Mouse (Mus musculus) hindbrain, postnatal 0 days (tissue): ENCODE measurements around the gene Gm49322. TPM values are rescaled to one million over a fixed set of nuclear protein-coding genes. Genes with fewer than 3 reads are reported as not detected.

Experiments used
- ATAC-seq: fragments of 200-750 bp; cut with Nextera tagmentation; 2 replicates; pipeline ENCODE4 v1.8.0; 2017; ENCODE audit warnings: mild to moderate bottlenecking, moderate TSS enrichment, moderate library complexity
- DNase-seq: peaks from one replicate; pipeline ENCODE4 v3.0.0-alpha.2; 2015; ENCODE audit warnings: low spot score
- H3K27ac ChIP-seq: fragments of 300-500 bp; sonication (generic); 2 replicates; pipeline ENCODE4 v1.5.1; 2014; ENCODE audit warnings: mild to moderate bottlenecking
- H3K27me3 ChIP-seq: fragments of 300-500 bp; sonication (generic); 2 replicates; pipeline ENCODE4 v1.6.1; 2014; ENCODE audit warnings: low read length, mixed read lengths; ENCODE audit not compliant: insufficient read depth
- H3K36me3 ChIP-seq: fragments of 300-500 bp; sonication (generic); 2 replicates; pipeline ENCODE4 v1.6.1; 2014; ENCODE audit warnings: low read length, mixed read lengths; ENCODE audit not compliant: insufficient read depth
- H3K4me1 ChIP-seq: fragments of 300-500 bp; sonication (generic); 2 replicates; pipeline ENCODE4 v1.6.1; 2014; ENCODE audit warnings: antibody characterized with exemption, low read length, mixed read lengths; ENCODE audit not compliant: insufficient read depth
- H3K4me2 ChIP-seq: fragments of 300-500 bp; sonication (generic); 2 replicates; pipeline ENCODE4 v1.6.1; 2014; ENCODE audit warnings: low read depth, mild to moderate bottlenecking, low read length, moderate library complexity, mixed read lengths
- H3K4me3 ChIP-seq: fragments of 300-500 bp; sonication (generic); 2 replicates; pipeline ENCODE4 v1.5.1; 2014; ENCODE audit warnings: low read length
- H3K9ac ChIP-seq: fragments of 300-500 bp; sonication (generic); replicated peaks from 2 replicates; pipeline ENCODE4 v1.6.1; 2014; ENCODE audit warnings: mild to moderate bottlenecking, low read length, moderate library complexity, mixed read lengths
- H3K9me3 ChIP-seq: fragments of 300-500 bp; sonication (generic); 2 replicates; pipeline ENCODE4 v1.6.1; 2016; ENCODE audit warnings: low read length, mixed read lengths
- CTCF ChIP-seq: IDR thresholded peaks from 2 replicates; pipeline ENCODE4 v1.5.1; 2016; ENCODE audit warnings: antibody characterized with exemption, control low read depth, low read depth
- WGBS: fragments of 180-500 bp; shearing (Covaris S2); extraction: QIAGEN DNeasy Blood & Tissue Kit; methylation state at CpG from one replicate; pipeline ENCODE4 v1.1.7; 2014; 5-methylcytosine and 5-hydroxymethylcytosine counted together
- polyA plus RNA-seq: library from polyadenylated mRNA; unstranded; fragments of >200 nt; fragmentation: Nextera tagmentation; extraction: Ambion mirVana; gene quantifications from 2 replicates; pipeline ENCODE4 v1.2.1, GENCODE M21; 2015
- total RNA-seq: library from RNA; depleted of rRNA; stranded (reverse); fragments of >200 nt; gene quantifications from 2 replicates; pipeline ENCODE4 v1.2.3, GENCODE M21; 2014

The Gm49322 gene
- total and polyA plus RNA-seq, 2 experiments from 2014 or later = 1.1 to 2.2 TPM

DNA sequence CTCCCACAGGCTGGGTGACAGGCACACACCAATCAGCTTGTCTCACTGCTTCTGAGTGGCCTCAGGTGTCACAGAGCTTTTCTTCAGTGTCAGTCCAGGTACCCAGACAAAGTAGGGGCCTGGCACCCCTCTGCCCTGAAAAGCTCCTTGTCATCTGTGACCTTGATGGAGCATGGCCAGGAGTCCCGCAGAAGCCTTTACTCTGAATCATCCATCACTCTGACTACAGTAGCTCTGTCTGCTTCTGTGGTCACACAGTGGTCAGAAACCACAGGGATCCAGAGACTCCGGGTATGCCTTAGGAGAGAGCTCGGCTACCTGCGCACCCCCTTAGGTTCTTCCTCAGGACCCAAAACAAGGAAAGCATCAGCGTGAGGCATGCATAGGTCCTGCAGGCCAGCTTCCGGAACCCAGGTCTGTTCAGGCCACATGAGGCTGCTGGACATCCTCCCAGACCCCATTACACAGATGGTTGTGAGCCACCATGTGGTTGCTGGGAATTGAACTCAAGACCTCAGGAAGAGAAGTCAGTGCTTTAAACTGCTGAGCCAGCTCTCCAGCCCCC is 47.4 kb downstream of the Gm49322 start:
- no peak for ATAC-seq
- 0 out of 2 replicates have a peak overlapping the region, but pooled peaks have one; percentile 0 for H3K9ac ChIP-seq
- H3K4me3 ChIP-seq = no peak overlapping the region
- H3K4me2 ChIP-seq = no peak overlapping the region
- WGBS = 76% methylated on average over 6 of the region's 6 CpGs
- H3K9me3 ChIP-seq = no peaks in the 10 kb centered on the region
- peaks cover 11% of the 10 kb centered on the region; the same call in 1 of the 2 replicates for H3K4me1 ChIP-seq
- no peak for TF ChIP-seq CTCF
- H3K27ac ChIP-seq = no peak overlapping the region
- no peaks in the 10 kb centered on the region for H3K36me3 ChIP-seq
- no peaks in the 10 kb centered on the region for H3K27me3 ChIP-seq
- DNase-seq = no peak

DNA sequence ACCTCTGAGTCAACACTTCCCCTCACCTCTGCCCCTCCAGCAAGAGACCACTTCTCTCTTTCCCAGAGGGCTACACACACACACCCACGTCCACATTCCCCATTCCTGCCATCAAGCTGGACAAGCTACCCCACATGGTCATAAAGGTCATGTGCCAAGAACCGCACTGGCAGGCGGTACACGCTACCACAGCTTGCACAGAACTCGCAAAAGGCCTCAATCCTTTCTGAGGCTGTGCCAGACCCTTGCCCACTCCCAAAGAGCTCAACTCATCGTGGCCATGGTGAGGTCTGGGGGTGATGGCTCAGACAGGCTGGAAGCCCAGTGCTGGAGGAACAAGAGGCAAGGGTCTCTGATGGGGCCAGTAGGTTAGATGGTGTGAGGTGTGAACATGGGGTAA is 49.0 kb downstream of the Gm49322 start:
- Histone ChIP-seq H3K27me3 (no peaks in the 10 kb centered on the region), H3K4me1 (peaks cover 11% of the 10 kb centered on the region; the same call in 1 of the 2 replicates), H3K4me2 (peak overlapping the region; percentile 94), H3K27ac (no peak overlapping the region), H3K4me3 (peak overlapping the region; percentile 76; the same call in 1 of the 2 replicates), H3K36me3 (no peaks in the 10 kb centered on the region), H3K9ac (no peak overlapping the region; the same call in 1 of the 2 replicates), H3K9me3 (no peaks in the 10 kb centered on the region)
- no peak for DNase-seq
- no peak for TF ChIP-seq CTCF
- WGBS = 69% methylated on average over 6 of the region's 6 CpGs
- ATAC-seq = no peak

GRCm38 (mm10) chr10:80655406-80656129 is 49.7 kb downstream of the Gm49322 start:
- no peaks in the 10 kb centered on the region for H3K9me3 ChIP-seq
- DNase-seq = no peak
- H3K27me3 ChIP-seq = no peaks in the 10 kb centered on the region
- peaks cover 11% of the 10 kb centered on the region; the same call in 1 of the 2 replicates for H3K4me1 ChIP-seq
- no peaks in the 10 kb centered on the region for H3K36me3 ChIP-seq
- WGBS = 3% methylated on average over 12 of the region's 12 CpGs
- ATAC-seq = peak; percentile 35
- peak overlapping the region; percentile 92 for H3K27ac ChIP-seq
- H3K4me2 ChIP-seq = peak overlapping the region; percentile 94
- H3K9ac ChIP-seq = peak overlapping the region; percentile 93
- TF ChIP-seq CTCF = no peak
- peak overlapping the region; percentile 76 for H3K4me3 ChIP-seq

DNA sequence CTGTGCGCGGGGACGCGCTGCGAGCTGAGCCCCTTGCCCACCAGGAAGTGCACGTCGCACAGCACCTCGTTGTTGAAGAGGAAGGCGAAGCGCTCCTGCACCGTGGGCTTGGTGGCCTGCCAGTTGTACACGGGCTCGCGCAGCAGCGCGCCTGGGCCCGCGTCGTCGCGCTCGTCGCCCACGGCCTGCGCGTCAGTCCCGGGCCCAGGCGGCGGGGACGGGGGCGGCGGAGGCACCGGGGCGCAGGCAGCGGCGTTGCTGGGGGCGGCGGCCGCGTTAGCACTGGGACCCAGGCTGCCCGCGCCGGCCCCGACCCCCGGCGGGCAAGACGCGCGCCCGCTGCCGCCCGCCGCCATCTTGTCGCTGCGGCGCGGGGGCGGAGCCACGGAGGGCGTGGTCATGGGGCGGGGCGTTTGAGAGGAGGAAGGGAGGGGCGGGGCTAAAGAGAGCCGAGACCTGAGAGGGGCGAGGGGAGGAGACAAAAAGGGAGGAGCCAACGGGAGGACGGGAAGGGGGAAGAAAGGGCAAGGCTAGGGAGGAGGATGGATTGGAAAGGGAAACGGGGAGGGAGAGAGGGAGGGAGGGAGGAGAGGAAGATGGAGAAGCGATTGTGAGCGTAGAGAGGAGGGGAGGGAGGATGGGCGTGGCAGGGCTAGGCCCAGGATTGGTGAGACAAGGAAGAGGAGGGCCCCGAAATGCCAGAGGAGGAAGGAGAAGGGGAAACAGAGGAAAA is 50.5 kb downstream of the Gm49322 start:
- Histone ChIP-seq H3K36me3 (no peaks in the 10 kb centered on the region), H3K4me1 (peaks cover 11% of the 10 kb centered on the region; the same call in 1 of the 2 replicates), H3K4me2 (peak overlapping the region; percentile 94), H3K27ac (peak overlapping the region; percentile 92), H3K27me3 (no peaks in the 10 kb centered on the region), H3K9me3 (no peaks in the 10 kb centered on the region), H3K9ac (peak overlapping the region; percentile 93), H3K4me3 (peak overlapping the region; percentile 76)
- TF ChIP-seq CTCF = no peak
- ATAC-seq (peak; percentile 89), DNase-seq (peak; percentile 99)
- WGBS = under 1% methylated on average over 64 of the region's 72 CpGs

DNA sequence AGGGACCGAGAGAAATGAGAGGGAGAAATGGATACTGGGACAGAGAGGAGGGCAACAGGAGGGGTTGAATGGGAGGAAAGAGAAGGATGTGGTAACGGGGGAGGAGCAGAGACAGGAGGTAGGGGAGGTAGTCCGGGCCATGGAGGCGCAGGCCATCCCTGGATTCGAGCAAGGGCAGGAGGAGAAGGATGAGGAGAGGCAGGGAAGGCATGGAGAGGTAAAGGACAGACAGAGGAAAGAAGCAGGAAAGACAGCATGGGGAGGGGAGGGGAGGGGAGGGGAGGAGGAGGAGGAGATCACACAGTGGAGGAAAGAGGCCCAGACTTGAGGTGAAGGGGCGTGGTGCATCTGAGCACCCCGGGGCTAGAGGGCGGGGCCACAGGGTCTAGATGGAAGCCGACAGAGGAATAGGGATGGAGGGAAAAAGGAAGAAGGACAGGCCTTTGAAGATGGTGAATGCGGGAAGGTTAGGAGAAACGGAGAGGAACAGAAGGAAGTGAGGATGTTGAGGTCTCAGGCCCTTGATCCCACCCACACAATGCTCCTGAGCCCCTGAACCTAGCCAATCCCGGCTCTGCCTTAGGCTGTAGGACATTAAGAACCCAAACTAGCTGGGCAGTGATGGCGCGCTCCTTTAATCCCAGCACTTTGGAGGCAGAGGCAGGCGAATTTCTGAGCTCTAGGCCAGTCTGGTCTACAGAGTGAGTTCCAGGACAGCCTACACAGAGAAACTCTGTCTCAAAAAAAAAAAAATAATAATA is 51.2 kb downstream of the Gm49322 start, which contains the start of gene Btbd2:
Btbd2 (minus strand) TSS at position 209 of the 761 bp plus-strand sequence.
- no peaks in the 10 kb centered on the region for H3K36me3 ChIP-seq
- H3K9me3 ChIP-seq = no peaks in the 10 kb centered on the region
- H3K4me3 ChIP-seq = peak within 1 kb of the TSS; percentile 76
- H3K4me2 ChIP-seq = peak within 1 kb of the TSS; percentile 94
- H3K4me1 ChIP-seq = peaks cover 11% of the 10 kb centered on the region; the same call in 1 of the 2 replicates
- ATAC-seq (peak; percentile 55; the same call in 1 of the 2 replicates), DNase-seq (peak; percentile 18)
- no peaks in the 10 kb centered on the region for H3K27me3 ChIP-seq
- peak within 1 kb of the TSS; percentile 92 for H3K27ac ChIP-seq
- no peak for TF ChIP-seq CTCF
- H3K9ac ChIP-seq = peak within 1 kb of the TSS; percentile 93
- 25% methylated on average over 15 of the region's 15 CpGs for WGBS

- TF ChIP-seq CTCF = no peak
- no peak overlapping the region for H3K4me3 ChIP-seq
- ATAC-seq = no peak
- no peak overlapping the region for H3K27ac ChIP-seq
- no peaks in the 10 kb centered on the region for H3K9me3 ChIP-seq
- H3K27me3 ChIP-seq = no peaks in the 10 kb centered on the region
- H3K36me3 ChIP-seq = no peaks in the 10 kb centered on the region
- no peak overlapping the region for H3K9ac ChIP-seq
- no peak overlapping the region for H3K4me2 ChIP-seq
- H3K4me1 ChIP-seq = peaks cover 11% of the 10 kb centered on the region; the same call in 1 of the 2 replicates
- WGBS = 90% methylated on average over 14 of the region's 14 CpGs
- no peak for DNase-seq
Measured at GRCm38 (mm10) chr10:80658194-80658840, 52.5 kb downstream of the Gm49322 start.
